ENCODE assay signal across 20 mouse cellular contexts in genomic region chr11:11394686-11395085, GRCm38 (mm10).
DNase-seq lines count a peak whose midpoint lies in the region; ATAC-seq and TF ChIP-seq lines count a peak whose summit lies in the region.
"Had no signal": no experiment of that assay in that cellular context is flagged by ENCODE, and none has a peak within 500 bp of the region (broad histone marks: within the 10 kb centered on the region; RNA-seq: fewer than 3 reads in every experiment).

No protein-coding gene starts in this region.

- no peaks in the 10 kb centered on the region for H3K27me3 ChIP-seq in thymus, adult 2 months (ENCODE audit: control insufficient read depth, insufficient read depth, low read length)
- H3K27me3 ChIP-seq: kidney, embryonic 15.5 days; liver, embryonic 12.5 days; lung, embryonic 15.5 days had no signal

- TF ChIP-seq CTCF in thymus, adult 2 months (IDR thresholded peaks at IDR 0.05; ENCODE audit: borderline replicate concordance, control insufficient read depth, extremely low read depth, insufficient read depth, low read length, poor library complexity) = no peak
- no peak for TF ChIP-seq CTCF in lung, adult 2 months (IDR thresholded peaks at IDR 0.05; ENCODE audit: insufficient read depth, low read length)

- DNase-seq in thymus, postnatal 0 days (ENCODE audit: low spot score) = peak; percentile 3
- DNase-seq in thymus, adult 2 months = no peak
- DNase-seq in ES-CJ7 (ENCODE audit: low read depth, low spot score) = peak; percentile 39
- DNase-seq in lung, adult 2 months = no peak
- no peak for DNase-seq in spleen, postnatal 36 days (ENCODE audit: low spot score in 2 of 2)
- DNase-seq: adrenal gland, postnatal 14 days; cerebellum, adult 11 months; cerebellum, postnatal 10 days; forebrain, postnatal 0 days; gastrocnemius, adult 2 months; kidney, postnatal 4 days; layer of hippocampus, adult 9-11 months; lung, postnatal 4 days had no signal

- no peaks in the 10 kb centered on the region for H3K36me3 ChIP-seq in thymus, adult 2 months (ENCODE audit: control insufficient read depth, insufficient read depth, low read length)
- H3K36me3 ChIP-seq: heart, embryonic 10.5 days; kidney, embryonic 15.5 days; liver, embryonic 12.5 days; lung, embryonic 15.5 days had no signal

- TF ChIP-seq POLR2A in thymus, adult 2 months (IDR thresholded peaks at IDR 0.05; ENCODE audit: control insufficient read depth, extremely low read depth, insufficient read depth, low read length, poor library complexity) = no peak
- no peak for TF ChIP-seq POLR2A in lung, adult 2 months (IDR thresholded peaks at IDR 0.05; ENCODE audit: borderline replicate concordance, extremely low read depth, low read depth, low read length)

- no peak overlapping the region for H3K4me3 ChIP-seq in thymus, adult 2 months (ENCODE audit: control insufficient read depth, insufficient read depth, low read length)
- no peak overlapping the region for H3K4me3 ChIP-seq in lung, adult 2 months (replicated peaks; ENCODE audit: extremely low read depth, low read depth, low read length)
- H3K4me3 ChIP-seq: gastrocnemius, adult 2 months; heart, embryonic 10.5 days; kidney, embryonic 15.5 days; liver, embryonic 12.5 days; lung, embryonic 15.5 days had no signal

- 0 out of 2 replicates have a peak, but pooled peaks have one; percentile 44 for ATAC-seq in megakaryocyte-erythroid progenitor cell, adult 5-6 weeks (replicated peaks; ENCODE audit: low FRiP score, low TSS enrichment, poor library complexity, severe bottlenecking)
- ATAC-seq in erythroid progenitor cell, adult 5-6 weeks (replicated peaks; ENCODE audit: low FRiP score, poor library complexity, severe bottlenecking) = no peak
- ATAC-seq: activated CD4-positive, CD25-positive, alpha-beta regulatory T cell, adult 4 months; forebrain, postnatal 0 days; liver, embryonic 12.5 days had no signal

- H3K4me1 ChIP-seq in thymus, adult 2 months (replicated peaks; ENCODE audit: control insufficient read depth, insufficient read depth, low read length) = no peaks in the 10 kb centered on the region
- H3K4me1 ChIP-seq in lung, adult 2 months (ENCODE audit: control insufficient read depth, insufficient read depth, low read length) = no peaks in the 10 kb centered on the region
- H3K4me1 ChIP-seq: heart, embryonic 10.5 days; kidney, embryonic 15.5 days; liver, embryonic 12.5 days; lung, embryonic 15.5 days had no signal

- no peak overlapping the region for H3K27ac ChIP-seq in thymus, adult 2 months (ENCODE audit: control insufficient read depth, insufficient read depth, low read length)
- H3K27ac ChIP-seq: gastrocnemius, adult 2 months; heart, embryonic 10.5 days; kidney, embryonic 15.5 days; liver, embryonic 12.5 days; lung, embryonic 15.5 days had no signal

- WGBS in thymus, adult 2 months = 92% methylated on average over 5 of the region's 5 CpGs
- WGBS in lung, adult 2 months = 82% methylated on average over 5 of the region's 5 CpGs

Comparison
In these comparisons a context has a peak if more than half of its experiments do, and no peak if none do; other contexts are left out.
1. DNase-seq: peak in thymus, postnatal 0 days (single experiment) and ES-CJ7 (single experiment); none in thymus, adult 2 months (single experiment), lung, adult 2 months (single experiment) and spleen, postnatal 36 days (0 of 2).